ENCODE assay signal across 8 mouse cellular contexts in the genomic region with DNA sequence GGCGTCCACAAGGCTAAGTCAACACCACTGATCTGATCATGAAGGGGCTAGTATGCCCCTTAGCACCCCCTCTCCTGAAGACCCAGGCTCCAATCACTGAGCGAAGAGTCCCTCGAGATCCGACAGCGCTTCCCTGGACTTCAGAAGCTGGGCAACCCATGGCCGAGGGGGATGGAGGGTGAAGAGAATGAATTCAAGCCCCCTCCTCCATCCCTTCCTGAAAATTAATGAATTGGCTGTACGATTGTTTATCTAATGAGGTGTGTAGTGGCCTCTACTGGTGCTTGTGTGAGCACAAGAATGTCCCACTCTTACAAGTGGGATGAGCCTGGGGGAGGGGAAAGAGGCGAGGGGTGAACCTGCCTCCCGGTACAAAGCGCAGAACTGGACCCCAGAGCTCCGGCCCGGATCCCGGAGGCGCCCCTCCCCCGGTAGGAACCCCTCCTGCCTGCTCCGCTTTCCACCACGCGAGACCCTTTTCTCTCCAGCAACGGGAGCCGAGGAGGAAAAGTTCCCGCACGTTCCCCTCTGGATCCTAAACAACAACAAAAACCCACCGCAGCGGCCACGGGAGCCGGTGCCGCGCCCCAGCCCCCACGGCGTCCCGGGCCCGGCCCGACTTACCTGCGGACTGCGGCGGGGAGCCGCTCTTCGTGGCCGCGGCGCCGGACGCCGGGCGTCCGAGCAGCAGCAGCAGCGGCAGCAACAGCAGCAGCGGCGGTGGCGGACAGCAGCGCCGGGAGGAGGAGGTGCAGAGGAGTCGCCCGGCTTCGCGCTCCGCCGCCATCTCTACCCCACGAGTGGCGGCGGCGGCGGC. TPM values are rescaled to one million over a fixed set of nuclear protein-coding genes. Genes with fewer than 3 reads are reported as not detected.
DNase-seq lines count a peak whose midpoint lies in the region; ATAC-seq and TF ChIP-seq lines count a peak whose summit lies in the region.

No protein-coding gene starts in this region.

- peaks cover 38% of the 10 kb centered on the region for H3K79me3 ChIP-seq in C2C12 (ENCODE audit: low read depth)

- no peaks in the 10 kb centered on the region for H3K27me3 ChIP-seq in C2C12 (ENCODE audit: control insufficient read depth, insufficient read depth, insufficient read length)
- H3K27me3 ChIP-seq in embryonic facial prominence, embryonic 15.5 days = no peaks in the 10 kb centered on the region
- H3K27me3 ChIP-seq in heart, embryonic 13.5 days (replicated peaks) = no peaks in the 10 kb centered on the region
- H3K27me3 ChIP-seq in liver, embryonic 16.5 days (ENCODE audit: control insufficient read depth, insufficient read depth, low read depth, low read length) = peaks cover 33% of the 10 kb centered on the region

- H3K4me1 ChIP-seq in embryonic facial prominence, embryonic 15.5 days = peaks cover 12% of the 10 kb centered on the region
- peaks cover 46% of the 10 kb centered on the region for H3K4me1 ChIP-seq in heart, embryonic 13.5 days
- no peaks in the 10 kb centered on the region; the same call in 1 of the 2 replicates for H3K4me1 ChIP-seq in liver, embryonic 16.5 days (ENCODE audit: control insufficient read depth, low read depth, low read length)

- TF ChIP-seq CTCF in C2C12 (IDR thresholded peaks at IDR 0.05; ENCODE audit: control insufficient read depth, insufficient read depth, insufficient read length) = no peak

- H3K4me2 ChIP-seq in embryonic facial prominence, embryonic 15.5 days (replicated peaks) = peak overlapping the region; percentile 71
- peak overlapping the region; percentile 89 for H3K4me2 ChIP-seq in heart, embryonic 13.5 days
- peak overlapping the region; percentile 64 for H3K4me2 ChIP-seq in liver, embryonic 16.5 days (ENCODE audit: low read depth, low read length)

- H3K27ac ChIP-seq in embryonic facial prominence, embryonic 15.5 days (replicated peaks) = peak overlapping the region; percentile 100
- H3K27ac ChIP-seq in heart, embryonic 13.5 days (replicated peaks) = peak overlapping the region; percentile 99
- peak overlapping the region; percentile 83 for H3K27ac ChIP-seq in liver, embryonic 16.5 days (ENCODE audit: low read length)

- peak overlapping the region; percentile 78 for H3K4me3 ChIP-seq in C2C12 (ENCODE audit: insufficient read depth, poor library complexity, severe bottlenecking)
- peak overlapping the region; percentile 97 for H3K4me3 ChIP-seq in embryonic facial prominence, embryonic 15.5 days (replicated peaks)
- H3K4me3 ChIP-seq in heart, embryonic 13.5 days = peak overlapping the region; percentile 96
- peak overlapping the region; percentile 65 for H3K4me3 ChIP-seq in liver, embryonic 16.5 days (ENCODE audit: low read depth, low read length)

- peak overlapping the region; percentile 80 for H3K9ac ChIP-seq in embryonic facial prominence, embryonic 15.5 days
- peak overlapping the region; percentile 98 for H3K9ac ChIP-seq in heart, embryonic 13.5 days
- H3K9ac ChIP-seq in liver, embryonic 16.5 days (ENCODE audit: low read depth, low read length) = peak overlapping the region; percentile 54

- WGBS in embryonic facial prominence, embryonic 15.5 days = under 1% methylated on average over 62 of the region's 63 CpGs
- WGBS in heart, embryonic 13.5 days = under 1% methylated on average over 63 of the region's 63 CpGs
- WGBS in liver, embryonic 16.5 days (ENCODE audit: insufficient replicate concordance) = 1% methylated on average over 55 of the region's 63 CpGs

- H3K79me2 ChIP-seq in C2C12 (ENCODE audit: control insufficient read depth, insufficient read depth) = peaks cover 64% of the 10 kb centered on the region

- DNase-seq in adrenal gland, postnatal 25 days = peak; percentile 39
- DNase-seq in layer of hippocampus, adult 18-20 months (ENCODE audit: low spot score in 2 of 2) = peak; percentile 13 to 50
- peak; percentile 22 for DNase-seq in ovary, adult 18-20 months (ENCODE audit: low spot score)
- peak; percentile 29 to 32 for DNase-seq in urinary bladder, postnatal 36 days (ENCODE audit: low spot score in 2 of 2)

- peak overlapping the region; percentile 92 for H3ac ChIP-seq in C2C12 (ENCODE audit: control insufficient read depth, insufficient read length, low read depth)

- no peaks in the 10 kb centered on the region for H3K36me3 ChIP-seq in C2C12 (ENCODE audit: control insufficient read depth, insufficient read depth)
- no peaks in the 10 kb centered on the region for H3K36me3 ChIP-seq in embryonic facial prominence, embryonic 15.5 days
- H3K36me3 ChIP-seq in heart, embryonic 13.5 days = no peaks in the 10 kb centered on the region
- no peaks in the 10 kb centered on the region for H3K36me3 ChIP-seq in liver, embryonic 16.5 days (ENCODE audit: control insufficient read depth, insufficient read depth)

- no peaks in the 10 kb centered on the region for H3K9me3 ChIP-seq in embryonic facial prominence, embryonic 15.5 days (replicated peaks)
- H3K9me3 ChIP-seq in heart, embryonic 13.5 days = 0 out of 2 replicates have a peak, but pooled peaks cover 4% of the 10 kb centered on the region
- H3K9me3 ChIP-seq in liver, embryonic 16.5 days (replicated peaks; ENCODE audit: control insufficient read depth, low read length) = no peaks in the 10 kb centered on the region

- no peak for ATAC-seq in embryonic facial prominence, embryonic 15.5 days (ENCODE audit: insufficient number of reproducible peaks, low FRiP score, low TSS enrichment, low read depth)
- ATAC-seq in heart, embryonic 13.5 days (ENCODE audit: extremely low read depth, insufficient number of reproducible peaks, low FRiP score, low TSS enrichment) = no peak; the same call in 1 of the 2 replicates
- no peak for ATAC-seq in liver, embryonic 16.5 days (ENCODE audit: low read depth)

TF ChIP-seq in C2C12, 6 proteins besides CTCF, POLR2A, EP300 and RAD21:
- TF ChIP-seq MAX (IDR thresholded peaks at IDR 0.05) (no peak), USF1 (IDR thresholded peaks at IDR 0.05; ENCODE audit: low read depth) (no peak), FOSL1 (IDR thresholded peaks at IDR 0.05; ENCODE audit: insufficient read depth, low read length, poor library complexity, severe bottlenecking) (no peak), MYOG (IDR thresholded peaks at IDR 0.05; ENCODE audit: control insufficient read depth, extremely low read depth, insufficient read length) (no peak), CEBPB (IDR thresholded peaks at IDR 0.05; ENCODE audit: low read depth) (no peak), MYOD1 (IDR thresholded peaks at IDR 0.05; ENCODE audit: control insufficient read depth, insufficient read length, low read depth) (no peak)

RNA-seq across cellular contexts. Expression of a gene that starts 0.7 kb away (rescaled TPM):
- polyA plus RNA-seq in C2C12 (2012; fragmentation: generic; extraction: Trizol) = 35.1 TPM
- 56.7 and 63.5 TPM in 2 replicates for total RNA-seq in adrenal gland, postnatal 25 days (2021)
- polyA plus RNA-seq in embryonic facial prominence, embryonic 15.5 days (2015; fragmentation: Nextera tagmentation; extraction: Ambion mirVana) = 34.3 and 38.7 TPM in 2 replicates
- polyA plus RNA-seq in heart, embryonic 13.5 days (2015; fragmentation: Nextera tagmentation; extraction: Ambion mirVana) = 22.4 and 23.1 TPM in 2 replicates
- total RNA-seq in layer of hippocampus, adult 18-20 months (2021) = 10 to 100 TPM; 68.9 to 76.6 TPM
- polyA plus RNA-seq in liver, embryonic 16.5 days (2015; fragmentation: Nextera tagmentation; extraction: Ambion mirVana) = 1.9 TPM in 2 replicates
